Mouse (Mus musculus) neural tube, embryonic 15.5 days (tissue): ENCODE results near the gene Col2a1. TPM values are rescaled to one million over a fixed set of nuclear protein-coding genes. Genes with fewer than 3 reads are reported as not detected.

Experiments used
- ATAC-seq: fragments of 200-750 bp; cut with Nextera tagmentation; 2 replicates; pipeline ENCODE4 v1.8.0; 2017; ENCODE audit warnings: mild to moderate bottlenecking, moderate TSS enrichment, moderate library complexity; ENCODE audit not compliant: low FRiP score
- H3K27ac ChIP-seq: fragments of 300-500 bp; sonication (generic); replicated peaks from 2 replicates; pipeline ENCODE4 v1.5.1; 2015; ENCODE audit warnings: mild to moderate bottlenecking, inconsistent platforms
- H3K27me3 ChIP-seq: fragments of 300-500 bp; sonication (generic); replicated peaks from 2 replicates; pipeline ENCODE4 v1.6.1; 2015; ENCODE audit warnings: inconsistent platforms
- H3K36me3 ChIP-seq: fragments of 300-500 bp; sonication (generic); 2 replicates; pipeline ENCODE4 v1.6.1; 2015; ENCODE audit warnings: inconsistent platforms
- H3K4me1 ChIP-seq: fragments of 300-500 bp; sonication (generic); 2 replicates; pipeline ENCODE4 v1.6.1; 2015; ENCODE audit warnings: inconsistent platforms
- H3K4me2 ChIP-seq: fragments of 300-500 bp; sonication (generic); 2 replicates; pipeline ENCODE4 v1.6.1; 2015; ENCODE audit warnings: inconsistent platforms, mild to moderate bottlenecking, moderate library complexity
- H3K4me3 ChIP-seq: fragments of 300-500 bp; sonication (generic); replicated peaks from 2 replicates; pipeline ENCODE4 v1.5.1; 2015; ENCODE audit warnings: mild to moderate bottlenecking, inconsistent platforms
- H3K9ac ChIP-seq: fragments of 300-500 bp; sonication (generic); replicated peaks from 2 replicates; pipeline ENCODE4 v1.6.1; 2015; ENCODE audit warnings: mild to moderate bottlenecking, inconsistent platforms
- H3K9me3 ChIP-seq: fragments of 300-500 bp; sonication (generic); replicated peaks from 2 replicates; pipeline ENCODE4 v1.6.1; 2016; ENCODE audit warnings: inconsistent platforms
- WGBS: fragments of 180-500 bp; shearing (Covaris S2); methylation state at CpG from one replicate; pipeline ENCODE4 v1.1.7; 2015; ENCODE audit warnings: mixed read lengths; 5-methylcytosine and 5-hydroxymethylcytosine counted together
- polyA plus RNA-seq: library from polyadenylated mRNA; unstranded; fragments of >200 nt; fragmentation: Nextera tagmentation; extraction: Ambion mirVana; gene quantifications from 2 replicates; pipeline ENCODE4 v1.2.1, GENCODE M21; 2015

The Col2a1 gene
- polyA plus RNA-seq, 1 experiment from 2014 or later = 62.9 TPM

DNA sequence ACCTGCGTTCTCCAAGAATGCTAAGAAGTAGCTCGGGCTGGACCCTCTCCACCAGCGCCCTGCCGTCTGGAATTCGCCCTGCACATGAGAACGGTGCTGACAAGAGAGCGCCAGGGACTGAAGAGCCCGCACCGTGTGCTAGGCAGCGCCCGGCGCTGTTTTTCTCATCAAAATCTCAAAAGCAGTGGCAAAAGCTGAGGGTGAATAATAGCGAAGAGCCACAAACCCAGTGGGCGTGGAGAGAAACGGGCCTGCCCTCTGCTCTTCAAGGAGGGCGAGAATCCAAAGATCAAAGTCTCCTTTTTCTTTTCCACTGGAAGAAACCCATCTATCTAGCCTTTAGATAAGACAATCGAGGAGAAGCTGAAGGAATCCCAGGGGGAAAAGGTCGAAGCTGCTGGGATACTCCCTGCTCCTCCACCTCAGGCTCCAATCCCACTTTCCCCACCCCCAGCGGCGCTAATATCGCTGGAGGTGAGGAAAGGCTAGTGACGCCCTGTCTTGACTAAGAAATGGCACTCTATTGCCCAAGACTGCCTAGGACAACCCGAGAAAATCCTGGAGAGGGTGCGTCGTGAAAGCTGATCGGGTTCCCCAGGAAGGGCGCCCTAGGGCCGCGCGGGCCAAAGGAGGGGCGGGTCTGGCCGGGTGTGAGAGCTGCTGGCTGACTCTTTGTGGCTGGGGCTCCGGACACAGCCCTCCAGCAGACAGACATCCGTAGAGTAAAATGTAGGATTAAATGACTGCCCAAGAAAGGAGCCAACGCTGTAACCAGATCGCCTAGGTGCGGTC lies 3.0 kb downstream of the Col2a1 start:
- WGBS = 1% methylated on average over 37 of the region's 37 CpGs
- peak overlapping the region; percentile 92 for H3K4me2 ChIP-seq
- peaks cover 63% of the 10 kb centered on the region for H3K27me3 ChIP-seq
- peak overlapping the region; percentile 63 for H3K27ac ChIP-seq
- peak overlapping the region; percentile 46 for H3K4me3 ChIP-seq
- peaks cover 80% of the 10 kb centered on the region for H3K4me1 ChIP-seq
- peak overlapping the region; percentile 36 for H3K9ac ChIP-seq
- H3K36me3 ChIP-seq = no peaks in the 10 kb centered on the region
- ATAC-seq = peak; percentile 6; the same call in 1 of the 2 replicates
- H3K9me3 ChIP-seq = no peaks in the 10 kb centered on the region

DNA sequence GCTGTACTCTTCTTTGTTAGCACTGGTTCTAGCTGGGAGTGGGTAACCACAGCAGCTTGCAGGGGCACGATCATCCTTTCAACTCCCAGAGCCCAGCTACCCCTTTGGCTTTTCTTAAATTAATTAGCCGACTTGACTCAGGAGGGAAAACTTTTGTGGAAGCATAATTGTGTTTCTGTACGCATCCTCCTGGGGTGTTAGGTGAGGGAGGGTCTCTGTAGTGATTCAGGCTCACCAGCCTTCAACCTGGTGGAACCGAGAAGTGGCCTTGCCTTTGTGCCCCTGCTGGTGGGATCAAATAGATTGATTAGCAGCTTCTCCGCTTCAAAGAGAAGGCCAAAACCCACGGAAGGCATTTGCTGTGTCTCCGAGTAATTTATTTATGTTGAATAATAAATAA lies 4.5 kb downstream of the Col2a1 start:
- Histone ChIP-seq H3K9ac (peak overlapping the region; percentile 1; the same call in 1 of the 2 replicates), H3K4me1 (peaks cover 86% of the 10 kb centered on the region)

DNA sequence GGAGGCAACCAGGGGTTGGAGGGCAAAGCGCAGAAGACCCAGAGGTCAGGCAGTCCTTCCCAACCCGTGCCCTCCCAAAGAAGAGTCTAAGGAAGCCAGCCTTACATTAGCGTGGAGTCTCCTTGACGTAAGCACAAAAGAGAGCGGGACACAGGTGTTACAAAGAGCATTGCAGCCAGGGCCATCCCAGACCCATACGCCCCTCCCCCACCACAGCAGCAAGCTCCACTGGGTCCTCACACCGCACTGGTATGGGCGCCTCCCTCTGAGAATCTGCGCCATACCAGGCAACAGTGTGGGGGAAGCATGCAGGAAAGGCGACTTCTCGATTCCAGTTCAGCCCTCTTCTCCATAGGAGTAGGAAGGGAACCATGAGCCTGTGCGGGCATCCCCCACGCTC lies 4.9 kb downstream of the Col2a1 start:
- Histone ChIP-seq H3K4me1 (peaks cover 81% of the 10 kb centered on the region), H3K4me3 (no peak overlapping the region), H3K9me3 (no peaks in the 10 kb centered on the region), H3K36me3 (no peaks in the 10 kb centered on the region), H3K27ac (no peak overlapping the region), H3K4me2 (no peak overlapping the region; the same call in 1 of the 2 replicates), H3K27me3 (peaks cover 46% of the 10 kb centered on the region), H3K9ac (0 out of 2 replicates have a peak overlapping the region, but pooled peaks have one; percentile 1)
- 32% methylated on average over 13 of the region's 13 CpGs for WGBS
- no peak for ATAC-seq

More for the DNA sequence above, 4.5 kb downstream of the Col2a1 start:
- H3K27ac ChIP-seq = no peak overlapping the region
- no peaks in the 10 kb centered on the region for H3K9me3 ChIP-seq
- H3K27me3 ChIP-seq = peaks cover 50% of the 10 kb centered on the region
- 11% methylated on average over 7 of the region's 7 CpGs for WGBS
- no peak for ATAC-seq
- H3K36me3 ChIP-seq = no peaks in the 10 kb centered on the region
- no peak overlapping the region; the same call in 1 of the 2 replicates for H3K4me2 ChIP-seq
- no peak overlapping the region for H3K4me3 ChIP-seq

DNA sequence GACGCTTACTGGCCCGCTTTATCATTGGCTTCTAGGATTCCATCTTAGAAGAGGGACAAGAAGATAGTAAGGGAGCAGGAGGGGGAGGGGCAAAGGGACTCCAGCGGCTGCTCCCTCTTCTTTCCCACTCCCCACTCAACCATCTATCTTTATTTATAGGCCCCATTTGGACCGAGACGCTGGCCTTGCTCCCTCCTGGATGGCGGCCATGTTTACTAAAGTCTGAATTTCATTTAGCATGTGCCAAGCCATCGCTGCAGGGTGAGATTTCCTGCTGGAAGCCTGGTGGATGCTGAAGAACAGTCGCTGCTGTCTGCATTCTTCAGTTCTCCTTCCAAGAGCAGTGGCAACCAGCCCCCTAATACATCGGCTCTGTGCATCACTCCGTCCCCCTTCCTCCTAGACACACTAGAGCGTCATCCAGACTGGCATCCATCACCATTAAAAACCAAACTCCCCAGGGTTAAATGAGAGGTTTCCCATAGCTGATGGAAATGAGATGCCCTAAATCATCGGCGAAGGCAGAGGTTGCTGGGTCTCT lies 7.7 kb downstream of the Col2a1 start:
- Histone ChIP-seq H3K4me3 (no peak overlapping the region), H3K27me3 (peaks cover 28% of the 10 kb centered on the region), H3K9me3 (no peaks in the 10 kb centered on the region), H3K4me1 (peaks cover 71% of the 10 kb centered on the region), H3K27ac (peak overlapping the region; percentile 24), H3K4me2 (no peak overlapping the region), H3K9ac (no peak overlapping the region), H3K36me3 (no peaks in the 10 kb centered on the region)
- WGBS = 40% methylated on average over 13 of the region's 13 CpGs
- peak; percentile 30; the same call in 1 of the 2 replicates for ATAC-seq

DNA sequence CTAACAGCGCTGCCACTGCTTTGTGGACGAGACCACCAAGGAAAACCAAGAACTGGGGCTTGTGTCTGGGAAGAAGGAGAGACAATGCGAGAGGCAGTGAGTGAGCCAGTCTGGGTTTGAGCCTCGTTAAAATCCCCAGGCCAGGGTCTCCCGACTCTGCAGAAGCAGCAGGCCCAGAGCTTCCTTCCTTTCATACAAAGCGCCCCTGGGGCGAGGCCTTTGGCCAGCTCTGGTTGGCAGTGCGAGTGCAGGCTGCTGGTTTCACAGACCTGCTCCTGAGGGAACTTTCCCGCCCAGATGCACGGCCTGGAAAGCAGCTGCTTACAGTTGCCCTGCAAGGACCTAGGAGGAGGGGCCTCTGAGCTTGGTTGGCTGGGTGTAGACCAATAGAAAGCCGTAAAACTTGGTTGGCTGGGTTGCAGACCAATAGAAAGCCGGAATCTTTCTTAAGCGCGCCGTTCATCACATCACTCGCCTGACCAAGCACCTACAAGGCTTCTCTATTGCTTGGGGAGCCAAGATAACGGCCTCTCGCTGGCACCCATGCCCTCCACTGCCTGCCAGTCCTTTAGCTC lies 11.7 kb downstream of the Col2a1 start:
- 3% methylated on average over 18 of the region's 18 CpGs for WGBS
- H3K4me1 ChIP-seq = peaks cover 64% of the 10 kb centered on the region
- ATAC-seq = peak; percentile 95

DNA sequence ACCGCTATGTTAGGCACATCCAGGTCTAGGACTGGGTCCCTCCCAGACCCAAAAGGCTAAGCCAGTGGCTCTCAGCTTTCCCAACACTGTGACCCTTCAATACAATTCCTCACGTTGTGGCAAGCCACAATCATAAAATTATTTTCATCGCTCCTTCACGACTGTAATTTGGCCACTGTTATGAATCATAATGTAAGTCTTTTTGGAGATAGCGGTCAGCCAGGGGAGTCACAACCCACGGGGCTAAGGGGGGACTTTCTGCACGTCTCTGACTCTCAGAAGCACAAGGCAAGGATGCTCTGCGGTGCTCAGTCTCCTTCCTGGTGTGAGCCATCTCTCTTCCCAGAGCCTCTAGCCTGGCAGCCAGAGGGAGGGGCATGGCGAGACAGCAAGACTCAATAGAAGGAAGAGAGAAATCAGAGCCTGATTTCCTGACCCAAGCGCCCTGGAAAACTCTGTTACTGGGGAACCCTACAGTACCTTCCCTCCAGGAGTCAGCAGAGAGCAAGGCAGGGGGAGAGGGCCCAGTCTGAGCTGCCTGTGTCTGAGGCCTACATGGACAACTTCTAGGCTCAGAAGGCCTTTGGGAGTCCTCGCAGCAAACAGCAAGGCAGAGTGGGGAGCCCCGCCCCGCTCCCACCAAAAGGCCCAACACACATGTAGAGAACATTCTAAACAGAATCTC lies 12.3 kb downstream of the Col2a1 start:
- H3K4me1 ChIP-seq = peaks cover 61% of the 10 kb centered on the region
- peak overlapping the region; percentile 55; the same call in 1 of the 2 replicates for H3K9ac ChIP-seq

More for the DNA sequence above, 11.7 kb downstream of the Col2a1 start:
- peak overlapping the region; percentile 88 for H3K27ac ChIP-seq
- H3K4me3 ChIP-seq = peak overlapping the region; percentile 34
- 0 out of 2 replicates have a peak, but pooled peaks cover 1% of the 10 kb centered on the region for H3K27me3 ChIP-seq
- no peaks in the 10 kb centered on the region for H3K9me3 ChIP-seq
- no peaks in the 10 kb centered on the region for H3K36me3 ChIP-seq
- peak overlapping the region; percentile 68 for H3K4me2 ChIP-seq
- peak overlapping the region; percentile 55 for H3K9ac ChIP-seq

DNA sequence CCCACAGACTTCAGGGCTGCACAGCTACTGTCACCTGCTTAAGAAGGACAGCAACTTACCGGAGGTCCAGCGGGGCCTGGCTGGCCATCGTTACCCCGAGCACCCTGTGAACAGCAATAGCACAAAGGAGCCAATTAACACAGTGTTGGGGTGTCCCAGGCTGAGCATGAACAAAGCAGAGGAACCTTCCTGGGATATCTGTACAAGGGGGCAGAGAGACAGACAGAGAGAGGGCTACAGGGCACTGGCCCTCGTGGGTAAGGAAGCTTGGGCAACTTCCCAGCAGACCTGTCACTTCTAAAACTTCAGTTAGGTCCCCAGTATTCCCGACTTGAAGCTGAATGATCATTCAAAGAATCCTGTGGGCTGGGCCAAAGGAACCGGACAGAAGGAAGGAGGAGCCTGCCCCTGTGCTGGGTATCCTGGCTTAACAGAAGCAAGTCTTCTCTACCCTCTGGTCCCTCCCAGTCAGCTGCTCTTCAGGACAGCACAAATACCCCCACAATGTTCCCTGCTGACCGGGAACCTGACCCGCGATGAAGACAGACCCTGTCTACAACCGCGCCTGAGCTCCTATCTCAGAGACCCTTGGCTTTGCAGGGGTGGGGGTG lies 13.1 kb downstream of the Col2a1 start:
- no peak overlapping the region for H3K4me3 ChIP-seq
- no peaks in the 10 kb centered on the region for H3K36me3 ChIP-seq
- peaks cover 54% of the 10 kb centered on the region for H3K4me1 ChIP-seq
- H3K27ac ChIP-seq = no peak overlapping the region
- no peak for ATAC-seq
- 18% methylated on average over 12 of the region's 12 CpGs for WGBS
- no peaks in the 10 kb centered on the region for H3K27me3 ChIP-seq
- H3K4me2 ChIP-seq = no peak overlapping the region
- H3K9me3 ChIP-seq = no peaks in the 10 kb centered on the region
- no peak overlapping the region for H3K9ac ChIP-seq

More for the DNA sequence above, 12.3 kb downstream of the Col2a1 start:
- no peaks in the 10 kb centered on the region for H3K36me3 ChIP-seq
- WGBS = 40% methylated on average over 13 of the region's 13 CpGs
- peak overlapping the region; percentile 68 for H3K4me2 ChIP-seq
- H3K4me3 ChIP-seq = peak overlapping the region; percentile 34
- ATAC-seq = peak; percentile 31
- H3K27me3 ChIP-seq = no peaks in the 10 kb centered on the region
- H3K9me3 ChIP-seq = no peaks in the 10 kb centered on the region
- peak overlapping the region; percentile 88 for H3K27ac ChIP-seq

DNA sequence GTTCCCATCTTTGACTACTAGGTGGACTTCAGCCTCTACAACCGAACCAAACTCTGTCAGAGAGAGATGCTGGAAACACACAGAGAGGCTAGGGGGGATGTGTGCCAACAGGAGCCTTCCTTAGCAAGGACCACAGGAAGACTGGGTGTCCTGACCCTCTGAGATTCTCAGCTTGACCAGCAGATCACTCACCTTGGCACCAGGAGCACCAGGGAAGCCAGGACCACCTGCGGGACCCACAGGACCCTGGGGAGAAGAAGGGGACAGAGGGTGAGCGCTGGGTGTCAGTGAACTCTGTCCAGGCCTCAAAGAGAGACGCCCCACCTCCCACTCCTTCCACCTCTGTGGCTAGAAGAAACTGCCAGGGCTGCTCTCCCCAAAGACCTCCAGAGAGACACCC lies 13.8 kb downstream of the Col2a1 start:
- H3K27ac ChIP-seq = no peak overlapping the region
- 21% methylated on average over 4 of the region's 4 CpGs for WGBS

DNA sequence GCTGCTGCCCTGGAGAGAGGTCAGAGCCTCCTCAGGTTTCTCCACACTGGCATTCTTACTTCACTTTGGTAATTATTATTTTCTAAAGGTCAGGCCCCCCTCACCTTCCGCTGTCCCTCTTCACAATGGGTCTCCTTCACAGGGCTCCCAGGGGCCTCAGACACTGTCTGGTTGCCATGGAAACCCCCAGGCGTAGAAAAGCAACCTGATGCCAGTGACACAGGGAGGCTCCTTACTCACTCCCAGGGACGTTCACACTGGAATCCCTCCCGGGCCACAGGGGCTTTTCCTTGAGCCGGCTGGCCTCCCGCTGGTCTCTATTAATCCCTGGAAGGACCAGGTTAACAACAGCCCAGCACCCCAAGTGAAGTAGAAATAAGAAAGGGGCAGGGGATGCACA lies 14.4 kb downstream of the Col2a1 start:
- H3K9me3 ChIP-seq = no peaks in the 10 kb centered on the region
- no peaks in the 10 kb centered on the region for H3K36me3 ChIP-seq
- 0% methylated on average over 6 of the region's 6 CpGs for WGBS
- peaks cover 44% of the 10 kb centered on the region for H3K4me1 ChIP-seq
- H3K4me2 ChIP-seq = peak overlapping the region; percentile 32
- 0 out of 2 replicates have a peak overlapping the region, but pooled peaks have one; percentile 45 for H3K27ac ChIP-seq
- no peaks in the 10 kb centered on the region for H3K27me3 ChIP-seq
- no peak for ATAC-seq
- no peak overlapping the region for H3K9ac ChIP-seq
- no peak overlapping the region for H3K4me3 ChIP-seq

More for the DNA sequence above, 13.8 kb downstream of the Col2a1 start:
- ATAC-seq = no peak
- Histone ChIP-seq H3K27me3 (no peaks in the 10 kb centered on the region), H3K4me3 (no peak overlapping the region), H3K9ac (no peak overlapping the region), H3K9me3 (no peaks in the 10 kb centered on the region), H3K4me1 (peaks cover 47% of the 10 kb centered on the region), H3K36me3 (no peaks in the 10 kb centered on the region), H3K4me2 (no peak overlapping the region)

DNA sequence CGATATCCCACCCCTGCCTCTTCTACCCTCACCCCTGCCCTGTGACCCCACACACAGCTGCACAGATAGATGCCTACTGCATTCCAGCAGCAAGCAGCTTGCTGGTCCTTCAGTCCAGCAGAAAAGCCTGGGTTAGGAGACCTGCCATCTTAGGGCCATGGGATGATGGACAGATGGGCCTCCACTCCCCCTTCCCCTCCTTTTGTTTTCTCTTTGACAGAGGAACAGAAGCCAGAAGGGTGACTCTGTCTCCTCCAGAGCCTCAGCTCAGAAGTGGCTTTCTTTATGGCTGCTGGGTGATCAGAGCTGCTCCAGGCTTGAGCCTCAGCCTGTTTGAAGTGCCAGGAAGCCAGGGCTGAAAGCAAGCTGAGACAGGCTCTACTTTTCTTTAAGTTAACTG lies 15.0 kb downstream of the Col2a1 start:
- Histone ChIP-seq H3K9ac (no peak overlapping the region), H3K4me2 (no peak overlapping the region), H3K36me3 (no peaks in the 10 kb centered on the region), H3K9me3 (no peaks in the 10 kb centered on the region), H3K4me1 (peaks cover 44% of the 10 kb centered on the region), H3K27ac (0 out of 2 replicates have a peak overlapping the region, but pooled peaks have one; percentile 45), H3K27me3 (no peaks in the 10 kb centered on the region), H3K4me3 (no peak overlapping the region)
- 7% methylated on average over 1 of the region's 1 CpGs for WGBS
- no peak for ATAC-seq

DNA sequence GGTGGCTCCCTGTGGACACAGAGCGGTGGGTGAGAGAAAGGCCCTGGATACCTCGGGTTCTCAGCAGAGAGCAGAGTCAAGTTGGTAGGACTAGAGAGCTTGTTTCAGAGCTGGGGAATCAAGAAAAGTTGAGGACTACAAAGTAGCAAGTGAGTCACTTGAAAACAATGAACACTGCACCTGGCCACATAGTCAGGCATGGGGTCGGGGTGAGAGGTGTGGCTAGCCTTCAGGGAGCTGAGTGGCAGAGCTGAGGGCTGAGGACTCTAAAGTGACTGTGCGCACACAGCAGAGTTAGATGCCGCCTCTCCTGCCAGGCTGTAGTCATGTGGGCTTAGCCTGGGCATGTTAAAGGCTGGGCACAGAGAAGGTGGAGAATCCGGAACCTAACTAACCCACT lies 22.9 kb downstream of the Col2a1 start:
- no peak overlapping the region for H3K4me3 ChIP-seq
- no peak for ATAC-seq
- H3K27ac ChIP-seq = no peak overlapping the region
- no peaks in the 10 kb centered on the region for H3K4me1 ChIP-seq
- no peak overlapping the region for H3K9ac ChIP-seq
- H3K9me3 ChIP-seq = no peaks in the 10 kb centered on the region
- no peak overlapping the region for H3K4me2 ChIP-seq
- 90% methylated on average over 6 of the region's 6 CpGs for WGBS
- 0 out of 2 replicates have a peak, but pooled peaks cover 4% of the 10 kb centered on the region for H3K36me3 ChIP-seq
- H3K27me3 ChIP-seq = no peaks in the 10 kb centered on the region
